Mouse (Mus musculus) small intestine, adult 2 months (tissue): ENCODE measurements around the gene Nom1.

Experiments
- CTCF ChIP-seq: fragments of 200-500 bp; IDR thresholded peaks from 2 replicates; pipeline ENCODE4 v1.5.1; 2012; ENCODE audit warnings: low read depth, mild to moderate bottlenecking, control low read depth, inconsistent platforms, low read length, moderate library complexity, mixed read lengths; ENCODE audit not compliant: insufficient replicate concordance, insufficient read length; ENCODE audit errors: extremely low read depth
- POLR2A ChIP-seq: fragments of 200-500 bp; IDR thresholded peaks from 2 replicates; pipeline ENCODE4 v1.6.1; 2012; ENCODE audit warnings: low read depth, mild to moderate bottlenecking, control low read depth, inconsistent platforms, low read length, moderate library complexity

- no peak for TF ChIP-seq CTCF
- no peak for TF ChIP-seq POLR2A
Measured at GRCm38 (mm10) chr5:29484965-29485940, 50.8 kb downstream of the Nom1 start.
